Mouse (Mus musculus) midbrain, embryonic 11.5 days (tissue): ENCODE results near the gene Cnga3. TPM values are rescaled to one million over a fixed set of nuclear protein-coding genes. Genes with fewer than 3 reads are reported as not detected.

Experiments
- ATAC-seq: fragments of 200-750 bp; cut with Nextera tagmentation; 2 replicates; pipeline ENCODE4 v1.8.0; 2017; ENCODE audit warnings: moderate TSS enrichment, moderate library complexity; ENCODE audit not compliant: low FRiP score
- DNase-seq: peaks from one replicate; pipeline ENCODE4 v3.0.0; 2015; ENCODE audit warnings: low spot score; ENCODE audit errors: missing footprints
- H3K27ac ChIP-seq: fragments of 300-500 bp; sonication (generic); 2 replicates; pipeline ENCODE4 v1.5.1; 2014; ENCODE audit warnings: low read depth, low read length
- H3K27me3 ChIP-seq: fragments of 300-500 bp; sonication (generic); 2 replicates; pipeline ENCODE4 v1.6.1; 2014; ENCODE audit warnings: mild to moderate bottlenecking, low read length, moderate library complexity, mixed read lengths; ENCODE audit not compliant: control insufficient read depth, insufficient read depth
- H3K36me3 ChIP-seq: fragments of 300-500 bp; sonication (generic); 2 replicates; pipeline ENCODE4 v1.6.1; 2014; ENCODE audit warnings: mild to moderate bottlenecking, low read length, moderate library complexity, mixed read lengths; ENCODE audit not compliant: control insufficient read depth, insufficient read depth
- H3K4me1 ChIP-seq: fragments of 300-500 bp; sonication (generic); 2 replicates; pipeline ENCODE4 v1.6.1; 2014; ENCODE audit warnings: low read length; ENCODE audit not compliant: control insufficient read depth, insufficient read depth
- H3K4me2 ChIP-seq: fragments of 300-500 bp; sonication (generic); 2 replicates; pipeline ENCODE4 v1.6.1; 2014; ENCODE audit warnings: mild to moderate bottlenecking, moderate library complexity
- H3K4me3 ChIP-seq: fragments of 300-500 bp; sonication (generic); 2 replicates; pipeline ENCODE4 v1.5.1; 2014; ENCODE audit warnings: low read depth, low read length
- H3K9ac ChIP-seq: fragments of 300-500 bp; sonication (generic); 2 replicates; pipeline ENCODE4 v1.6.1; 2014; ENCODE audit warnings: low read length
- H3K9me3 ChIP-seq: fragments of 300-500 bp; sonication (generic); 2 replicates; pipeline ENCODE4 v1.6.1; 2016; ENCODE audit warnings: low read length; ENCODE audit not compliant: control insufficient read depth
- WGBS: fragments of 180-500 bp; shearing (Covaris S2); extraction: QIAGEN DNeasy Blood & Tissue Kit; methylation state at CpG from one replicate; pipeline ENCODE4 v1.1.7; 2014; 5-methylcytosine and 5-hydroxymethylcytosine counted together
- polyA plus RNA-seq: library from polyadenylated mRNA; unstranded; fragments of >200 nt; fragmentation: Nextera tagmentation; extraction: Ambion mirVana; gene quantifications from 2 replicates; pipeline ENCODE4 v1.2.1, GENCODE M21; 2014

The Cnga3 gene
- polyA plus RNA-seq, 1 experiment from 2014 or later, result not detected

DNA sequence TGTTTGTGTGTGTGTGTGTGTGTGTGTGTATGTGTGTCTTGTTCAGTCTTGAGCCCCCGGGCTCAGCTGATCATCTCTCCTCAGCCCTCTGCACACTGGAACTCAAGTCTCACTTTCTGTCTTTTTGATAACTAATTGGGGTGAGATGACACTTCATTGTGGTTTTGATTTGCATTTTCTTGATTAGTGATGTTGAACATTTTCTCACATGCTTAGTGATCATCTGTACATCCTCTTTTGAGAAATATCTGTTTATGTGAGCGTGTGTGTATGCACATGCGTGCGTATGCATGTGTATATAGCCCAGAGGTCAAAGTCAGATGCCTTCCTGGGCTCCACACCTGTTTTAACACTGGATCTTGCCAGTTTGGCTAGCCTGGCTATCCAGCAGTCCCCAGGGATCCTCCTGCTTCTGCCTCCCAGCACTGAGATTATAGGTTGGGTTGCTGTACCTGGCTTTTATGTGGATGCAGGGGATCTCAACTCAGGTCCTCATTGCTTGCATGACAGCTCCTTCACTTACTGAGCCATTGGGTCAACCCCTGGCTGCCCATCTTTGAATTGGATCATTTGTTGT, 95.8 kb downstream of the Cnga3 start:
- Histone ChIP-seq H3K4me1 (peaks cover 4% of the 10 kb centered on the region; the same call in 1 of the 2 replicates), H3K4me2 (no peak overlapping the region), H3K27ac (no peak overlapping the region), H3K4me3 (no peak overlapping the region), H3K36me3 (no peaks in the 10 kb centered on the region), H3K27me3 (no peaks in the 10 kb centered on the region), H3K9ac (no peak overlapping the region), H3K9me3 (no peaks in the 10 kb centered on the region)
- ATAC-seq, result no peak
- DNase-seq, result no peak
- WGBS, result 95% methylated on average over 4 of the region's 4 CpGs

Other genes with a start within 250 kb of the Cnga3 start
- gene Vwa3b, start 187.8 kb upstream of the Cnga3 start, polyA plus RNA-seq, result 0.23 TPM in 1 of 2 replicates, not detected in the other
- gene Inpp4a, start 85.4 kb downstream of the Cnga3 start, polyA plus RNA-seq, result 19.5 and 20.7 TPM in 2 replicates
- 55.0 and 61.0 TPM in 2 replicates for gene Coa5, start 215.7 kb downstream of the Cnga3 start, polyA plus RNA-seq
- gene Unc50, start 215.7 kb downstream of the Cnga3 start, polyA plus RNA-seq, result 127 and 138 TPM in 2 replicates